Mouse (Mus musculus) effector memory CD4-positive, alpha-beta T cell, adult 5 months (primary cell): Measurements from ENCODE around the gene H1fx. TPM values are rescaled to one million over a fixed set of nuclear protein-coding genes. Genes with fewer than 3 reads are reported as not detected.

Source experiments
- polyA plus RNA-seq: library from polyadenylated mRNA; unstranded; fragments of 100-300 nt; shearing (Covaris generic); gene quantifications from one replicate; pipeline ENCODE4 v1.2.1, GENCODE M21; 2017

H1fx gene
- not detected for polyA plus RNA-seq

GRCm38 (mm10) chr6:87981547-87982256 is at the start of gene H1fx:
TSS of gene H1fx (minus strand) at chr6:87981637.

Other genes with a start within 250 kb of the H1fx start
- not detected for gene Gp9, start 203.6 kb downstream of the H1fx start, polyA plus RNA-seq
- 79.6 TPM for gene Rab43, start 169.5 kb downstream of the H1fx start, polyA plus RNA-seq
- gene Gm45140, start 145.8 kb downstream of the H1fx start, polyA plus RNA-seq, result 58.1 TPM
- gene Isy1, start 142.8 kb downstream of the H1fx start, polyA plus RNA-seq, result 448 TPM
- 2,164 TPM for gene Cnbp, start 130.5 kb downstream of the H1fx start, polyA plus RNA-seq
- 165 TPM for gene Copg1, start 93.8 kb downstream of the H1fx start, polyA plus RNA-seq
- 98.1 TPM for gene Hmces, start 67.7 kb downstream of the H1fx start, polyA plus RNA-seq
- 287 TPM for gene Rab7, start 63.6 kb upstream of the H1fx start, polyA plus RNA-seq
- gene Rpn1, start 102.8 kb upstream of the H1fx start, polyA plus RNA-seq, result 111 TPM
- not detected for gene Gata2, start 212.3 kb upstream of the H1fx start, polyA plus RNA-seq
- gene Dnajb8, start 240.6 kb upstream of the H1fx start, polyA plus RNA-seq, result not detected